Mouse (Mus musculus) cerebellum, adult 2 months (tissue): ENCODE measurements around the gene Cbll1.
"Not testable (repeated sequence)": the region's sequence is repeated elsewhere in the genome, so short reads cannot be mapped to it uniquely, and the experiment has no call there.

Experiments used
- CTCF ChIP-seq: fragments of 200-500 bp; IDR thresholded peaks from 2 replicates; pipeline ENCODE4 v1.5.1; 2011; ENCODE audit warnings: low read depth, mild to moderate bottlenecking, control low read depth, low read length, moderate library complexity, borderline replicate concordance; ENCODE audit not compliant: insufficient read depth
- POLR2A ChIP-seq: fragments of 200-500 bp; IDR thresholded peaks from 2 replicates; pipeline ENCODE4 v1.6.1; 2011; ENCODE audit warnings: low read length, control low read depth, borderline replicate concordance; ENCODE audit not compliant: insufficient read depth

- TF ChIP-seq CTCF, POLR2A: not testable (repeated sequence)
These were observed 21.2 kb downstream of the Cbll1 start for GRCm38 (mm10) chr12:31478182-31478581.
